Mouse (Mus musculus) kidney, postnatal 0 days (tissue): ENCODE results near the gene Cfap61. TPM values are rescaled to one million over a fixed set of nuclear protein-coding genes. Genes with fewer than 3 reads are reported as not detected.
"Not testable (repeated sequence)": the region's sequence is repeated elsewhere in the genome, so short reads cannot be mapped to it uniquely, and the experiment has no call there.

Experiments
- ATAC-seq: fragments of 200-750 bp; cut with Nextera tagmentation; replicated peaks from 2 replicates; pipeline ENCODE4 v1.8.0; 2017; ENCODE audit warnings: low read depth, moderate number of reproducible peaks, moderate TSS enrichment, moderate library complexity; ENCODE audit not compliant: low FRiP score
- DNase-seq: peaks from one replicate; pipeline ENCODE4 v3.0.0-alpha.2; 2016; ENCODE audit warnings: low spot score
- H3K27ac ChIP-seq: fragments of 300-500 bp; sonication (generic); 2 replicates; pipeline ENCODE4 v1.5.1; 2014; ENCODE audit warnings: mild to moderate bottlenecking
- H3K27me3 ChIP-seq: fragments of 300-500 bp; sonication (generic); 2 replicates; pipeline ENCODE4 v1.6.1; 2014; ENCODE audit warnings: low read length, mixed read lengths; ENCODE audit not compliant: insufficient read depth
- H3K36me3 ChIP-seq: fragments of 300-500 bp; sonication (generic); 2 replicates; pipeline ENCODE4 v1.6.1; 2014; ENCODE audit warnings: low read length, mixed read lengths; ENCODE audit not compliant: insufficient read depth
- H3K4me1 ChIP-seq: fragments of 300-500 bp; sonication (generic); replicated peaks from 2 replicates; pipeline ENCODE4 v1.6.1; 2014; ENCODE audit warnings: antibody characterized with exemption, low read length, mixed read lengths; ENCODE audit not compliant: insufficient read depth
- H3K4me2 ChIP-seq: fragments of 300-500 bp; sonication (generic); 2 replicates; pipeline ENCODE4 v1.6.1; 2014; ENCODE audit warnings: mild to moderate bottlenecking, low read length, moderate library complexity, mixed read lengths
- H3K4me3 ChIP-seq: fragments of 300-500 bp; sonication (generic); replicated peaks from 2 replicates; pipeline ENCODE4 v1.5.1; 2014; ENCODE audit warnings: low read depth, low read length
- H3K9ac ChIP-seq: fragments of 300-500 bp; sonication (generic); 2 replicates; pipeline ENCODE4 v1.6.1; 2014; ENCODE audit warnings: low read depth, low read length
- H3K9me3 ChIP-seq: fragments of 300-500 bp; sonication (generic); replicated peaks from 2 replicates; pipeline ENCODE4 v1.6.1; 2016; ENCODE audit warnings: low read length, inconsistent platforms, mixed read lengths
- CTCF ChIP-seq: IDR thresholded peaks from 2 replicates; pipeline ENCODE4 v1.5.1; 2016; ENCODE audit warnings: antibody characterized with exemption, low read depth, mild to moderate bottlenecking, moderate library complexity
- WGBS: fragments of 180-500 bp; shearing (Covaris S2); extraction: QIAGEN DNeasy Blood & Tissue Kit; methylation state at CpG from one replicate; pipeline ENCODE4 v1.1.7; 2014; 5-methylcytosine and 5-hydroxymethylcytosine counted together
- polyA plus RNA-seq: library from polyadenylated mRNA; unstranded; fragments of >200 nt; fragmentation: Nextera tagmentation; extraction: Ambion mirVana; gene quantifications from 2 replicates; pipeline ENCODE4 v1.2.1, GENCODE M21; 2015

Gene Cfap61
- polyA plus RNA-seq, 1 experiment from 2014 or later: 0.32 TPM

DNA sequence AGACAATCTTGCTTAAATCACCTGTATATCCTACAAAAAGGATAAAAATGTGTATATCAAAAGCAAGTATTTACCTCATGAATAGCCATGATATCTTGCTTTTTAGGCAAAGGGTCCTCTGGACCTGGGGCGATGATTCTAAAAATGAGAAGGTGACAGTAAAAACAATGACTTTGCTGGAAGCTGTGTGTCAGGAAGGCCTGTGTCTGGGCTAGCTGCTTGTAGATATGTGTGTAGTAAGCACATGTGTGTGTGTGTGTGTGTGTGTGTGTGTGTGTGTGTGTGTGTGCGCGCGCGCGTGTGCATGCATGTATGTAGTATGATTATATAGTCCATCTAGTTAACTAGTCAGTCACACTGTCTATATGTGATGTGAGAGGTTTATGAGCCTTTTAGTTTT lies 40.8 kb upstream of the Cfap61 start:
- peaks cover 2% of the 10 kb centered on the region; the same call in 1 of the 2 replicates for H3K4me1 ChIP-seq
- ATAC-seq (no peak), DNase-seq (no peak)
- TF ChIP-seq CTCF: no peak
- over 99% methylated on average over 6 of the region's 6 CpGs for WGBS
- H3K9ac ChIP-seq: no peak overlapping the region
- H3K4me3 ChIP-seq: no peak overlapping the region
- no peak overlapping the region for H3K27ac ChIP-seq
- H3K27me3 ChIP-seq: no peaks in the 10 kb centered on the region
- no peak overlapping the region for H3K4me2 ChIP-seq
- H3K9me3 ChIP-seq: no peaks in the 10 kb centered on the region
- no peaks in the 10 kb centered on the region for H3K36me3 ChIP-seq

DNA sequence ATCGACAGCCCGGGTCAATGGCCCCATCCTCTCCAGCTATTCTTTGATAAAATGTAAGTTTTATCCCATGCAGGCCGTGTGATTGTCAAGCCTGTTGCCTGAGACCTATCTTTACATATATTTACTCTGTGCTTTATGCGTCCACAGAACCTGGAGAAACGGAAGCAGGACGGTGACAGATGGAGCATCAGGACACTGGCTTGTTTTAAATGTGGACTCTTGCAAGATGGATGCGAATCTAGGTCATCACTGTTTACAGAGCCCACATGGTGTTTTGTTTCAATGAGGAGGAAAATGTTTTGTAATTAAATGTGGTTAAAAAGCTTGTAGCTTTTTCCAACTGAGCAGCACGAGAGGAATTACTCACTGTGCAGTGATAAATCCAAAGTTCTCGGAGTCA lies 36.5 kb upstream of the Cfap61 start:
- no peak overlapping the region for H3K27ac ChIP-seq
- no peaks in the 10 kb centered on the region for H3K27me3 ChIP-seq
- no peak overlapping the region for H3K9ac ChIP-seq
- no peaks in the 10 kb centered on the region for H3K9me3 ChIP-seq
- no peak for DNase-seq
- H3K36me3 ChIP-seq: no peaks in the 10 kb centered on the region
- H3K4me2 ChIP-seq: no peak overlapping the region
- no peak for TF ChIP-seq CTCF
- WGBS: 59% methylated on average over 9 of the region's 9 CpGs
- H3K4me1 ChIP-seq: no peaks in the 10 kb centered on the region
- no peak for ATAC-seq
- H3K4me3 ChIP-seq: no peak overlapping the region

DNA sequence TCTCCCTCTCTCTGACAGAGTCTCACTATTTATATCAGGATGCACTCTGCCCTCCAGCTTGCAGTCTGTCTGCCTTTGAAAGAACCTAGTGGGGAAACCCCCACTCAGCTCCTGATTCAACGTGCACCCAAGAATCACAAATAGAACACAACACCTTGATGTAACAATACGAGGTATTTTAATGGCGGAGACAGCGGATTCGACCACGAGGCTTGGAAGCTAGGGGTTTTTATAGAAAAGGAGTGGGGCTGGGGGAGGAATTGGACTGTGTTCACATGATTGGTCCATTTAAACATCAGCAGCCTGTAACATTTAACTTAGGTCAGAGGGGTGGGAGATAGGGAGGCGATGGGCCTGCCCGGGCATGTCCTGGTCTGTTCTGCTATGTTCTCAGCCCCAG lies 34.3 kb upstream of the Cfap61 start:
- H3K36me3 ChIP-seq, DNase-seq, H3K9me3 ChIP-seq, ATAC-seq, H3K27ac ChIP-seq, H3K9ac ChIP-seq, H3K4me3 ChIP-seq, H3K4me2 ChIP-seq, H3K27me3 ChIP-seq: not testable (repeated sequence)
- H3K4me1 ChIP-seq: peaks cover 12% of the 10 kb centered on the region
- WGBS: 68% methylated on average over 6 of the region's 8 CpGs

DNA sequence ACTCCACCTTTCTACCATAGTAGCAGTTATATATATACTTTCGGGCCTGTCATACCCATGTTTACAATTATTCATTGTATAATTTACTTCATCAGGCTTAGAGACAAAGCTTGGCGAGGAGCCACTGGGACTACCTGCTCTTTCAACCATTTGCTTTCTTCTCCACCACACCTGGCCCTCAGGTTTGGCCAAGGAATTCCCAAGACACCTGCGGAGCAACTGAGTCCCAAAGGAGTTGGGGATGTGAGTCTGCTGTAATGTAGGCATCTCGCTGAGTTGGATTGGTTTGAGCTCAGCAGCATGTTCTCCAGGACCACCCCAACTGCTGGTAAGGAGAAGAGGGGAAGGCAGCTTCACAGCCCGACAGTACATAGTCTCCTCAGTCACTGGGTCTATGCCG lies 32.7 kb upstream of the Cfap61 start, which contains the start of gene Naa20:
Gene Naa20, plus strand, starts transcription at position 239 of the 400 bp plus-strand sequence.
- no peak for TF ChIP-seq CTCF
- no peaks in the 10 kb centered on the region for H3K27me3 ChIP-seq
- no peaks in the 10 kb centered on the region for H3K9me3 ChIP-seq
- DNase-seq (no peak), ATAC-seq (no peak)
- peak within 1 kb of the TSS; percentile 64 for H3K4me2 ChIP-seq
- no peaks in the 10 kb centered on the region for H3K36me3 ChIP-seq
- H3K4me1 ChIP-seq: peaks cover 14% of the 10 kb centered on the region
- WGBS: 89% methylated on average over 6 of the region's 6 CpGs
- H3K27ac ChIP-seq: 0 out of 2 replicates have a peak within 1 kb of the TSS, but pooled peaks have one; percentile 96
- H3K9ac ChIP-seq: peak within 1 kb of the TSS; percentile 95
- peak within 1 kb of the TSS; percentile 94 for H3K4me3 ChIP-seq

DNA sequence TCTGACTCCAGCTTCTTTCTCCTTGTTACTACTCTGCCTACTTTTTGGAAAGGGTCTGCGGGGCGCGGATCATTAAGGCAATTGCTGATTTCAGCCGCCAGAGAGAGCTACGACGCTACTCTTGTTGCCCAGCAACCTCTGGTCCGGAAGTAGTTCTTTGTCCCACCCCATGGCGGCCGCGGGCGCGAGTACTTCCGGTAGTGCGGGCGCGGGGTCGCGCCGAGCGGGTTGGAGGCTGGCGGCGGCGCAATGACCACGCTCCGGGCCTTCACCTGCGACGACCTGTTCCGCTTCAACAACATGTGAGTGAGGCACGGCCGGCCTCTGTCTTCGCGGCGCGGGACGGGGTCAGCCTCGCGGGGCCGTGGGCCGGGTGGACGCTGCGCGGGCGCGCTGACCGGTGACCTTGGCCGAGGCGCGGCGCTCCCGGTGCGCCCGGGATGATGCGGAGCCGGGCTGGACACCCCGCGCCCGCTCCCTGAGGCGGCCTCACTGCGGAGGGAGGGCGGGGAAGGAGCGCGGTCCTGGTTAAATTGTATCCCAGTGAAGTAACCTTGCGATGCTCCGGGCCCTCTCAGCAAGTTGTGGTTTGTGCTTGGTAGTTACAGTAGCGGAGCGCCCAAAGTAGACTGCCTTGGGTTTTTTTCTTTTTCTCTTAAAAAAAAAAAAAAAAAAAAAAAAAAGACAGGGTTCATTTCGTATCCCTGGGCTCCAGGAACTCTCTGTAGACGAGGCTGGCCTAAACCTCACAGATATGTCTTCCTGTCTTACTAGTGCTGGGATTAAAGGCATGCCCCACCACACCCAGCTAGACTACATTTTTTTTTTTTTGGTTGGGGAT lies 31.3 kb upstream of the Cfap61 start:
- H3K9ac ChIP-seq: peak overlapping the region; percentile 95
- no peaks in the 10 kb centered on the region for H3K36me3 ChIP-seq
- H3K27ac ChIP-seq: peak overlapping the region; percentile 96
- peak overlapping the region; percentile 64 for H3K4me2 ChIP-seq
- peak; percentile 68 for TF ChIP-seq CTCF
- H3K27me3 ChIP-seq: no peaks in the 10 kb centered on the region
- peak; percentile 97 for DNase-seq
- WGBS: under 1% methylated on average over 61 of the region's 68 CpGs
- peaks cover 14% of the 10 kb centered on the region for H3K4me1 ChIP-seq
- H3K4me3 ChIP-seq: peak overlapping the region; percentile 94
- no peaks in the 10 kb centered on the region for H3K9me3 ChIP-seq
- peak; percentile 96 for ATAC-seq

DNA sequence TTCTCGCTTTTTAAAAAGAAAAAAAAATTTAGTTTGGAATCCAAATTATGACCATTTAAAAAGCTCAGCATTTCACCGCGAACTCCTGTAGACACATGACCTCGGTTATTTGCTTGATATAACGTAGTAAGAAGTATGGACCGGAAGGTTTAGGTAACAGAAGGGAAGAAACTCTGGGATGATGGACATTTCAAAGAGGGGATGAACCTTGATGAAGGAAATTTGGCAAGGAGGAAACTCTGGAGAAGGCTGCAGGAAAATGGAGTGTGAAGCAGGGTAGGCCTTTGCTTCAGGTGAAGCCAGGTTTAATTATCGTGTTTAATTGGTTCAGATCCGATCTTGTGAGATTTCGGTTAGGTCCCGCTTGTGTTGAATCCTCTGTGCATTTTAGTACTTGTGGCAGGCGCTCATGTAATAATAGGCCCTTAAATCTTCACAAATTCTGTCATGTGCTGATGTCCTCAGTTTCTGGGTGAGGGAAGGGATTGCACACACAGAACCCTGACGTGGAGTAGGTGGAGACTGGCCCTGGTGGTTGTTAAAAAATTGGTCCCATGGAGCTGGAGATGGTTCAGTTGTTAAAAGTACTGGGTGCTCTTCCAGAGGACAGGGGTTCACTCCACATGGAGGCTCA lies 30.5 kb upstream of the Cfap61 start:
- 18% methylated on average over 12 of the region's 12 CpGs for WGBS
- Histone ChIP-seq H3K9ac (peak overlapping the region; percentile 95), H3K4me2 (peak overlapping the region; percentile 64), H3K36me3 (no peaks in the 10 kb centered on the region), H3K27ac (peak overlapping the region; percentile 96; the same call in 1 of the 2 replicates), H3K4me3 (peak overlapping the region; percentile 94), H3K27me3 (no peaks in the 10 kb centered on the region), H3K4me1 (peaks cover 14% of the 10 kb centered on the region), H3K9me3 (no peaks in the 10 kb centered on the region)
- peak; percentile 29 for DNase-seq
- no peak for ATAC-seq
- TF ChIP-seq CTCF: no peak
